Mouse (Mus musculus): ENCODE results near the gene Mef2d. TPM values are rescaled to one million over a fixed set of nuclear protein-coding genes. Genes with fewer than 3 reads are reported as not detected.
A peak's percentile ranks its signal among the peaks of the same experiment; 100 is the strongest.

The Mef2d gene
- polyA plus RNA-seq, 1 experiment from 2014 or later, result 19.8 TPM

DNA sequence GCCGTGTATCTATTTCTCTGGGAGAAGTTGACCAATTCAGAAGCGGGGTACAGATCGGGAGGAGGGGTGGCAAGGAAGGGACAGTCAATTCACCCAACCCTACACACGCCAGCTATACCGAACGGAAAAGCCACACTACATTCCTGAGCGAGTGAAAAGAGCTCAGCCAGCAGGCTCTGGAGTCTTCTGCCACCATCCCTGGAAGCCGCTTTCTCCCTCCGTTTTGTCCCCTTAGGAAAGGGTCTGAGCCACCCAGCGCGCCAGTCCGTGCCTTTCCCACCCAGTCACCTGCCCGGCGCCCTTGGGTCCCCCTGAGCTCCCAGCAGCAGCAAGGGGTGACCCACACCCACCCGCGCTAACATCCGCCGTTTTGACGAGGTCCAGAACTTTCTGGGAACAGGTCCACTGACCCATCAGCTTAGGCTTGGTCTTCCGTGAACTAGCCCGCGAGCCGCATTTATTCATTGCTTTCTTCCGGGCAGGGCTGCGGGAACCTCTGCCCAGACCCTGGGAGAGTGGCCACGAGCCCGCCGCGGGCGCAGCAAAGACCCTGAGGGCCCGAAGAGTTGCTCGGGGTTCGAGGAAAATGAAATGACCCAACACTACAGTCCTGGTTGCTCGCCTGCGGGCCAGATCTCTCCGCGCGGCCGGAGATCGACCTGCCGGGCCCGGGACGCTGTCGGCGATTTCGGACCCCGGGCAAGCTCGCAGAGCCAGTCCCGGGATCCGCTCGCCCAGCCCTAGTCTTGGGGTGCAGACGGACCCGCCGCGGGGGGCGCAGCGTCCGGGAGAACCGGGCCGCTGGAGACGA is 58.2 kb downstream of the Mef2d start:
- H3K27me3 ChIP-seq (replicated peaks), result peaks cover 47% of the 10 kb centered on the region
- H3K4me3 ChIP-seq, result peak overlapping the region; percentile 54
- H3K4me1 ChIP-seq, result peaks cover 60% of the 10 kb centered on the region
- H3K27ac ChIP-seq, result peak overlapping the region; percentile 62
- H3K9me3 ChIP-seq, result no peaks in the 10 kb centered on the region
- peak overlapping the region; percentile 96 for H3K9ac ChIP-seq
- peak overlapping the region; percentile 84 for H3K4me2 ChIP-seq (replicated peaks)
- ATAC-seq (ENCODE audit: low FRiP score, low read depth), result no peak
- H3K36me3 ChIP-seq, result no peaks in the 10 kb centered on the region
- under 1% methylated on average over 61 of the region's 61 CpGs for WGBS

DNA sequence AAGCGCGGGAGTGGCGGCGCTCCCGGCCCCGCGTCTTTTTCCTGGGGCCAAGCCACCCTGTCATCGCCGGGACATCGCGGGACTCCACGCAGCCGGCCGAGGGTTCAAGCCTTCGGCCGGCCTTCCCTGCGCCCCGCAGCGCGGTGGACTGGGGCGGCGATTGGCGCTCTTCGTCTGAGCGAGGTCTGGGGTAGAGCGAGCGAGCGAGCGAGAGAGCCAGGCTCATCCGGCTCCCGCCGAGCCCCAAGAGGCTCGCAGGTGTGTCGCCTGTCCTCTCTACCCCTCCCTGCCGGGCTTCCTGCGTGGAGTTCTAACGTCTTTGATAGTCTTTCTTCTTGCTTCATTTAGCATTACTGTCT is 58.8 kb downstream of the Mef2d start:
- Histone ChIP-seq H3K9me3 (no peaks in the 10 kb centered on the region), H3K27ac (peak overlapping the region; percentile 62), H3K4me3 (peak overlapping the region; percentile 54), H3K36me3 (no peaks in the 10 kb centered on the region), H3K4me2 (replicated peaks) (peak overlapping the region; percentile 84), H3K9ac (peak overlapping the region; percentile 96), H3K27me3 (replicated peaks) (peaks cover 53% of the 10 kb centered on the region), H3K4me1 (peaks cover 60% of the 10 kb centered on the region)
- under 1% methylated on average over 35 of the region's 37 CpGs for WGBS
- no peak for ATAC-seq (ENCODE audit: low FRiP score, low read depth)

- H3K4me3 ChIP-seq, result peak overlapping the region; percentile 54
- H3K27me3 ChIP-seq (replicated peaks), result peaks cover 58% of the 10 kb centered on the region
- peaks cover 60% of the 10 kb centered on the region for H3K4me1 ChIP-seq
- ATAC-seq (ENCODE audit: low FRiP score, low read depth), result no peak
- H3K4me2 ChIP-seq (replicated peaks), result peak overlapping the region; percentile 84
- H3K9me3 ChIP-seq, result no peaks in the 10 kb centered on the region
- 13% methylated on average over 5 of the region's 5 CpGs for WGBS
- H3K36me3 ChIP-seq, result no peaks in the 10 kb centered on the region
- no peak overlapping the region; the same call in 1 of the 2 replicates for H3K27ac ChIP-seq
- peak overlapping the region; percentile 96 for H3K9ac ChIP-seq
These were observed 59.5 kb downstream of the Mef2d start for GRCm38 (mm10) chr3:88201640-88202039.

DNA sequence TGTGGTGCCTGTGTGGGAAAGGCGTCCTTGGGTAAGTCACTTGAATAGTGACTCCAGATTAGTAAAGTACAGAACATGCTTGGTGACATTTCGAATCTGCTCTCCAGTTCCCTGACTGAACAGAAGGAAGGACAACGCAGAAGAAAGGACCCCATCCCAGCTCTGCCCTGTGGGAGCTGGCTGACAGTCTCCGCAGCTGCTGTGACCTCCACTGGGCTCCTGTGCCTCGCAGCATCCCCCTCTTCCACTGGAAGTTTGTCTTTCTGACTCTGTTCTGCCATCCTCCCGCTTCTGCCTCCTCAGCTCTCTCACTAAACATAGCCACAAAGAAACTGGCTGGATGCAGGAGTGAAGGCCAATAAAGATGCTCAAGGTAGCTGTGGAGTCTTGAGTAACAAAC is 60.8 kb downstream of the Mef2d start:
- H3K9me3 ChIP-seq, result no peaks in the 10 kb centered on the region
- WGBS, result 0% methylated on average over 6 of the region's 6 CpGs
- H3K27ac ChIP-seq, result peak overlapping the region; percentile 57; the same call in 1 of the 2 replicates
- H3K4me1 ChIP-seq, result peaks cover 49% of the 10 kb centered on the region
- H3K4me2 ChIP-seq (replicated peaks), result peak overlapping the region; percentile 84
- ATAC-seq (ENCODE audit: low FRiP score, low read depth), result no peak
- peak overlapping the region; percentile 96 for H3K9ac ChIP-seq
- no peaks in the 10 kb centered on the region for H3K36me3 ChIP-seq
- H3K27me3 ChIP-seq (replicated peaks), result peaks cover 55% of the 10 kb centered on the region
- no peak overlapping the region for H3K4me3 ChIP-seq

DNA sequence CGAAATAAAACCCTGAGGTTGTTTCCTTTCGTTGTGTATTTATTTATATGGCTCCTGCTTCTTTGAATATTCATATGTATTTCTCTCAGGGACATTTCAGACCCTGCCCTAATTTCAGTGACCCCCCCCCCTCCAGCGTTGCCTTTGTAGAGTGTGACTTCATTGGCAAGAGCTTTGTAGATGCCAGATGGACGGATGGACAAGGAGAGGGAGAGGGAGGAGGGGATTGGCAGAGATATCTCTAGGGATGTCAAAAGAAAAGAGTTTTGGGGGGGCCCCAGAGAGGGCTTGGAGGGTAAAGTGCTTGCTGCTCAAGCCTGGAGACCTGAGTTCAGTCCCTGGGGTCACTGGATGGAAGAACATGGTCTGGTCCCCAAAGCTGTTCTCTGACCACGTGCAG is 61.3 kb downstream of the Mef2d start:
- ATAC-seq (ENCODE audit: low FRiP score, low read depth), result no peak
- no peaks in the 10 kb centered on the region for H3K9me3 ChIP-seq
- H3K4me3 ChIP-seq, result no peak overlapping the region
- H3K4me2 ChIP-seq (replicated peaks), result peak overlapping the region; percentile 49
- peak overlapping the region; percentile 54; the same call in 1 of the 2 replicates for H3K9ac ChIP-seq
- H3K27me3 ChIP-seq (replicated peaks), result peaks cover 54% of the 10 kb centered on the region
- peaks cover 44% of the 10 kb centered on the region for H3K4me1 ChIP-seq
- peak overlapping the region; percentile 92 for H3K27ac ChIP-seq
- WGBS, result 9% methylated on average over 5 of the region's 5 CpGs
- H3K36me3 ChIP-seq, result no peaks in the 10 kb centered on the region

DNA sequence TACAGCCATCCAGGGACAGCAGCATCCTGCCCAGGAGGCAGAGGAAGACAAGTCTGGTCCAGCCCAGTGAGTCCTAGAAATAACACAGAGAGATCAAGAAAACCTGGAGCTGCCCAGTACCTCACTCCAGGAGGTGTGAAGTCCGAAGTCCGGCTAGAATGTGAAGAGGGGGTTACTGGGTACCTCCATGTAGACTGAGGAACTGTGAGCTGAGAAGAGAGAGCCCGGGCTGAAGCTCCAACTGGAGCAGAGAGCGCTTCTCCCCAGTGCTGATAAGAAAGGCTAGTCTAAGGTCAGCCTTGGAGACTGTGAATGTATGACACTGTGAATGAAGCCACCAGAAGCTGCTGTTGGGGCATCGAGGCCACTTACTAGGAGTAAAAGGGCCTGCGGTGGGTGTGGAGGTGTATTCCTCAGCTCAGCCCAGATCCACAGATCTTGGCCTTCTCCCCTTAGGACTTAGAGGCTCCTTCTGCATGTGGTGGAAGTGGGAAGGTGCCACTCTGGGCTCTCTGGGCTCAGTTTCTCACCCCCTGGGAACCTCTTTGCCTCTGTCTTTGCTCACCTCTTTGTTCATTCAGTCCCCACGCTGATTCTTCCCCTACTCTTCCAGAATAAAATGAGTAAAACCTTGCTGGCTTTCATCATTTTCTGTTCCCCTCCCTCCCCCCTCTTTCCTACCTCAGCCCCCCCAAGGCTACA is 62.0 kb downstream of the Mef2d start:
- Histone ChIP-seq H3K36me3 (no peaks in the 10 kb centered on the region), H3K27ac (peak overlapping the region; percentile 92), H3K4me2 (replicated peaks) (peak overlapping the region; percentile 49), H3K9ac (peak overlapping the region; percentile 54), H3K4me3 (no peak overlapping the region; the same call in 1 of the 2 replicates), H3K4me1 (peaks cover 41% of the 10 kb centered on the region), H3K9me3 (no peaks in the 10 kb centered on the region), H3K27me3 (replicated peaks) (peaks cover 52% of the 10 kb centered on the region)
- ATAC-seq (ENCODE audit: low FRiP score, low read depth), result no peak
- 5% methylated on average over 7 of the region's 7 CpGs for WGBS

DNA sequence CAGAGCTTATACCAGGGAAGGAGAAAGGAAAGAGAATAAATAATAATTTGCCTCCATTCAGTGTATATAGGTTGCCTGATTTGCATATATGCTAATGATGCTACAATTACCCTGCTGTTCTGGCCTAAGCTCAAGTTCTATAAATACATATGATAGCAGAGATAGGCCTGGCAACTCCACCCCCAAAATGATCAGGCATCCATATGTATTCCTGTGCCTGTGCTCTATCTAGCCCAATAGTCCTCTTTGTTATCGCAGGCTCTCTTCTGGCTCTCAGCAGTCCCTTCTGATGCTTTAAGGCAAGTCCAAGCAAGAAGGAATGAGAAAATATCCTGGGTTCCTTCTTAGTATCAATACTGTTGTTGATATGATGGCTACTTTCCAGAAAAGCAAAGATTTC is 62.6 kb downstream of the Mef2d start:
- H3K4me1 ChIP-seq, result peaks cover 37% of the 10 kb centered on the region
- peak overlapping the region; percentile 81 for H3K4me2 ChIP-seq (replicated peaks)
- H3K36me3 ChIP-seq, result peaks cover 4% of the 10 kb centered on the region; the same call in 1 of the 2 replicates
- peaks cover 58% of the 10 kb centered on the region for H3K27me3 ChIP-seq (replicated peaks)
- peak overlapping the region; percentile 92 for H3K27ac ChIP-seq
- no peaks in the 10 kb centered on the region for H3K9me3 ChIP-seq
- 5% methylated on average over 1 of the region's 1 CpGs for WGBS
- peak overlapping the region; percentile 54 for H3K9ac ChIP-seq
- ATAC-seq (ENCODE audit: low FRiP score, low read depth), result no peak
- H3K4me3 ChIP-seq, result no peak overlapping the region

DNA sequence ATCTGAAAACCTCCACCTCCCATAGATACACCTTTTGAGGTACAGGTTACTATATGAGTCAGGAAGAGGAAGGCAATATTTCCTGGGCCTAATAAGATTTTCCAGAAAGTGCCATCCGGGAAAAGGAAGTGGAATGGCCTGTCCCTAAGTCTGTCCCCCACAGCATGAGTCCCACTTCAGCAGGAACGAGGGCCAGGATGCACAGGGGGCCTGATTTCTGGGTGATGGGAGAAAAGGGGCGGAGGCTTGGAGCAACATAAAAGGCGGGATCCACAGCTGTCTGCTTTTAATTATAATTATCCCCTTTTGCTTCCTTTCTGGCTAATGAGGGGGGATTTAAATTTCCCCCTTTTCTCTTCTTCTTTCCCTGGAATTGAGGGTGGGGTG is 63.0 kb downstream of the Mef2d start:
- peaks cover 8% of the 10 kb centered on the region; the same call in 1 of the 2 replicates for H3K36me3 ChIP-seq
- H3K27ac ChIP-seq, result peak overlapping the region; percentile 92
- H3K4me2 ChIP-seq (replicated peaks), result peak overlapping the region; percentile 81
- peaks cover 62% of the 10 kb centered on the region for H3K27me3 ChIP-seq (replicated peaks)
- H3K9ac ChIP-seq, result 0 out of 2 replicates have a peak overlapping the region, but pooled peaks have one; percentile 14
- H3K9me3 ChIP-seq, result no peaks in the 10 kb centered on the region
- peak; percentile 38; the same call in 1 of the 2 replicates for ATAC-seq (ENCODE audit: low FRiP score, low read depth)
- 6% methylated on average over 4 of the region's 4 CpGs for WGBS
- no peak overlapping the region for H3K4me3 ChIP-seq
- H3K4me1 ChIP-seq, result peaks cover 35% of the 10 kb centered on the region

GRCm38 (mm10) chr3:88205563-88206491 is 63.7 kb downstream of the Mef2d start:
- 2% methylated on average over 8 of the region's 8 CpGs for WGBS
- H3K4me1 ChIP-seq, result peaks cover 29% of the 10 kb centered on the region
- peak; percentile 72 for ATAC-seq (ENCODE audit: low FRiP score, low read depth)

GRCm38 (mm10) chr3:88206500-88206899 is 64.3 kb downstream of the Mef2d start:
- Histone ChIP-seq H3K36me3 (peaks cover 11% of the 10 kb centered on the region; the same call in 1 of the 2 replicates), H3K9ac (peak overlapping the region; percentile 96), H3K4me2 (replicated peaks) (peak overlapping the region; percentile 81), H3K4me3 (peak overlapping the region; percentile 59), H3K4me1 (peaks cover 26% of the 10 kb centered on the region), H3K27ac (peak overlapping the region; percentile 92), H3K27me3 (replicated peaks) (peaks cover 67% of the 10 kb centered on the region), H3K9me3 (no peaks in the 10 kb centered on the region)
- peak; percentile 61 for ATAC-seq (ENCODE audit: low FRiP score, low read depth)
- 6% methylated on average over 3 of the region's 3 CpGs for WGBS

More at GRCm38 (mm10) chr3:88205563-88206491, 63.7 kb downstream of the Mef2d start:
- H3K4me2 ChIP-seq (replicated peaks), result peak overlapping the region; percentile 81
- H3K27ac ChIP-seq, result peak overlapping the region; percentile 92
- no peaks in the 10 kb centered on the region for H3K9me3 ChIP-seq
- H3K9ac ChIP-seq, result peak overlapping the region; percentile 96
- peaks cover 66% of the 10 kb centered on the region for H3K27me3 ChIP-seq (replicated peaks)
- H3K4me3 ChIP-seq, result peak overlapping the region; percentile 2; the same call in 1 of the 2 replicates
- H3K36me3 ChIP-seq, result peaks cover 10% of the 10 kb centered on the region; the same call in 1 of the 2 replicates

DNA sequence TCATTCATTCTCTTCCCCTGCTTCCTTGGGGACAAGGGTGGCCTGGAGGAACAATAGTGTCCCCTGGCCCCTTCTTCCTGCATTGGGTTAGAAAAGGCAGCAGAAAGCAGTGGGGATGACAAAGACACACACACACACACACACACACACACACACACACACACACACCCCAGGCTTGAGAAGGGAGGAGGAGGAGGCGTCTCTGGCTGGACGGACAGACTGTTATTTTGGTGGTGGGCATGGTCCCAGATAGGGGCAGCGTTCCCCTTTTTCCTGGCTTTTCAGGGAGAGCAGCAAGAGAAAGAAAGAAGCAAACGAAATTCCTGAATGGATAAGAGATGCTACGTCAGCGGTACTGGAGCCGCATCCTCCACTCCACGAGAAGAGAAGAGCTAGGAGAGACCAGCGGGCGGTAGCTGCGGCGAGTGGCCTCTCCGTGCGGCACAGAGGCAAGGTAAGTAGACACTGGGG is 64.8 kb downstream of the Mef2d start:
- Histone ChIP-seq H3K4me2 (replicated peaks) (peak overlapping the region; percentile 81), H3K9me3 (no peaks in the 10 kb centered on the region), H3K27me3 (replicated peaks) (peaks cover 67% of the 10 kb centered on the region), H3K36me3 (peaks cover 15% of the 10 kb centered on the region; the same call in 1 of the 2 replicates), H3K4me3 (peak overlapping the region; percentile 59), H3K4me1 (peaks cover 26% of the 10 kb centered on the region), H3K27ac (peak overlapping the region; percentile 92), H3K9ac (peak overlapping the region; percentile 96)
- WGBS, result 2% methylated on average over 14 of the region's 14 CpGs
- ATAC-seq (ENCODE audit: low FRiP score, low read depth), result peak; percentile 18
